Mouse (Mus musculus) spleen, adult 2 months (tissue): ENCODE data around the gene Igf2bp3.

Experiments used
- CTCF ChIP-seq: fragments of 200-500 bp; IDR thresholded peaks from 2 replicates; pipeline ENCODE4 v1.5.1; 2011; ENCODE audit warnings: mild to moderate bottlenecking, inconsistent platforms; ENCODE audit not compliant: insufficient read depth, insufficient read length, insufficient replicate concordance; ENCODE audit errors: extremely low read depth
- POLR2A ChIP-seq: fragments of 200-500 bp; IDR thresholded peaks from 2 replicates; pipeline ENCODE4 v1.6.1; 2011; ENCODE audit warnings: low read depth, low read length, inconsistent platforms

- TF ChIP-seq CTCF, result no peak
- no peak for TF ChIP-seq POLR2A
These were observed 1.1 kb downstream of the Igf2bp3 start for GRCm38 (mm10) chr6:49213581-49214085.
